ENCODE assay signal across 22 mouse cellular contexts in genomic region chr7:101381512-101381911, GRCm38 (mm10). TPM values are rescaled to one million over a fixed set of nuclear protein-coding genes. Genes with fewer than 3 reads are reported as not detected.
DNase-seq lines count a peak whose midpoint lies in the region; TF ChIP-seq lines count a peak whose summit lies in the region.
"Had no signal": no experiment of that assay in that cellular context is flagged by ENCODE, and none has a peak within 500 bp of the region (broad histone marks: within the 10 kb centered on the region; RNA-seq: fewer than 3 reads in every experiment).

No protein-coding gene starts in this region.

- DNase-seq in gastrocnemius, adult 2 months: peak; percentile 60
- DNase-seq in gastrocnemius, postnatal 14 days: no peak
- DNase-seq in lung, adult 18-20 months: peak; percentile 46 to 56
- no peak for DNase-seq in lung, postnatal 4 days
- peak; percentile 68 to 81 for DNase-seq in kidney, postnatal 25 days
- no peak for DNase-seq in testis, postnatal 10 days (ENCODE audit: low spot score)
- DNase-seq in cerebellum, adult 11 months: no peak
- DNase-seq: cerebellum, adult 8-10 months; gastrocnemius, postnatal 36 days; left cerebral cortex, postnatal 4 days; lung, adult 2 months; thymus, adult 18-20 months had no signal

- peak; percentile 29; the same call in 1 of the 2 replicates for TF ChIP-seq POLR2A in bone marrow, adult 2 months (IDR thresholded peaks at IDR 0.05; ENCODE audit: borderline replicate concordance, control insufficient read depth, low read depth, low read length)

- 56% methylated on average over 6 of the region's 6 CpGs for WGBS in bone marrow, adult 2 months

- H3K27ac ChIP-seq in gastrocnemius, adult 2 months: peak overlapping the region; percentile 82
- H3K27ac ChIP-seq in bone marrow, adult 2 months (ENCODE audit: control insufficient read depth, insufficient read depth, low read depth, low read length, poor library complexity): no peak overlapping the region
- H3K27ac ChIP-seq: forebrain, embryonic 12.5 days; kidney, postnatal 0 days; left cerebral cortex, adult 2 months; midbrain, embryonic 15.5 days had no signal

- H3K4me1 ChIP-seq in bone marrow, adult 2 months (ENCODE audit: control insufficient read depth, insufficient read depth, low read length): peaks cover 7% of the 10 kb centered on the region; the same call in 1 of the 2 replicates

- intact Hi-C loops in gastrocnemius, adult 2 months (cut with DNase I): no loop called here
- intact Hi-C loops in gastrocnemius, postnatal 14 days (cut with DNase I; ENCODE audit: low total_unique reads): loop anchor here (5.0 kb wide), 1 partner anchor 309 kb away; no protein-coding TSS in a partner anchor

- no peak overlapping the region for H3K4me3 ChIP-seq in gastrocnemius, adult 2 months
- H3K4me3 ChIP-seq in bone marrow, adult 2 months (replicated peaks; ENCODE audit: control insufficient read depth, low read depth, low read length): no peak overlapping the region
- H3K4me3 ChIP-seq: forebrain, embryonic 12.5 days; heart, embryonic 10.5 days; left cerebral cortex, adult 2 months; midbrain, embryonic 15.5 days; myocyte had no signal

- TF ChIP-seq CTCF in gastrocnemius, adult 2 months (IDR thresholded peaks at IDR 0.05): no peak
- TF ChIP-seq CTCF in bone marrow, adult 2 months (IDR thresholded peaks at IDR 0.05; ENCODE audit: control insufficient read depth, insufficient read depth, low read length): no peak

RNA-seq across cellular contexts. Expression of gene Gm45837, which starts 29.2 kb away (rescaled TPM):
- total RNA-seq in gastrocnemius, adult 2 months (2021): not detected
- total RNA-seq in gastrocnemius, postnatal 14 days (2021): 1 to 10 TPM; 2.3 to 6.4 TPM
- 5.7 and 43.8 TPM in 2 replicates for polyA plus RNA-seq in bone marrow, adult 2 months (2011; ENCODE audit: insufficient read depth, insufficient read length, low replicate concordance, missing spikeins)
- polyA plus RNA-seq: forebrain, embryonic 12.5 days; heart, embryonic 10.5 days; hindbrain, embryonic 11.5 days; liver, embryonic 11.5 days; midbrain, embryonic 15.5 days; neural tube, embryonic 14.5 days had no signal

RNA-seq across cellular contexts. Expression of gene Arap1, which starts 33.6 kb away (rescaled TPM):
- total RNA-seq in gastrocnemius, adult 2 months (2021): 10 to 100 TPM; 19.9 to 30.6 TPM
- total RNA-seq in gastrocnemius, postnatal 14 days (2021): 10 to 100 TPM; 19.5 to 21.0 TPM
- 86.0 and 162 TPM in 2 replicates for polyA plus RNA-seq in bone marrow, adult 2 months (2011; ENCODE audit: insufficient read depth, insufficient read length, low replicate concordance, missing spikeins)

RNA-seq across cellular contexts. Expression of gene Pde2a, which starts 40.0 kb away (rescaled TPM):
- 10 to 100 TPM; 21.2 to 28.5 TPM for total RNA-seq in gastrocnemius, adult 2 months (2021)
- 10 to 100 TPM; 35.1 to 37.3 TPM for total RNA-seq in gastrocnemius, postnatal 14 days (2021)
- 33.2 and 37.8 TPM in 2 replicates for polyA plus RNA-seq in bone marrow, adult 2 months (2011; ENCODE audit: insufficient read depth, insufficient read length, low replicate concordance, missing spikeins)

Comparison
In these comparisons a context has a peak if more than half of its experiments do, and no peak if none do; other contexts are left out.
1. DNase-seq: peak in gastrocnemius, adult 2 months (single experiment), lung, adult 18-20 months (2 of 2) and kidney, postnatal 25 days (2 of 2); none in gastrocnemius, postnatal 14 days (single experiment), lung, postnatal 4 days (0 of 2), testis, postnatal 10 days (single experiment) and cerebellum, adult 11 months (single experiment).